Mouse (Mus musculus) G1E-ER4 (cell line): Measurements from ENCODE around the gene Cerk. TPM values are rescaled to one million over a fixed set of nuclear protein-coding genes. Genes with fewer than 3 reads are reported as not detected.

Experiments used
- GATA1 ChIP-seq: IDR thresholded peaks from one replicate; pipeline ENCODE4 v1.8.0; 2012; ENCODE audit warnings: low read length, inconsistent platforms
- polyA plus RNA-seq: library from polyadenylated mRNA; stranded (reverse); fragments of >175 nt; gene quantifications from 2 replicates; pipeline ENCODE4 v1.2.3, GENCODE M21; 2012

Gene Cerk
- polyA plus RNA-seq, 1 experiment: not detected

GRCm38 (mm10) chr15:86214549-86215201 lies 28.7 kb upstream of the Cerk start:
- TF ChIP-seq GATA1: no peak

DNA sequence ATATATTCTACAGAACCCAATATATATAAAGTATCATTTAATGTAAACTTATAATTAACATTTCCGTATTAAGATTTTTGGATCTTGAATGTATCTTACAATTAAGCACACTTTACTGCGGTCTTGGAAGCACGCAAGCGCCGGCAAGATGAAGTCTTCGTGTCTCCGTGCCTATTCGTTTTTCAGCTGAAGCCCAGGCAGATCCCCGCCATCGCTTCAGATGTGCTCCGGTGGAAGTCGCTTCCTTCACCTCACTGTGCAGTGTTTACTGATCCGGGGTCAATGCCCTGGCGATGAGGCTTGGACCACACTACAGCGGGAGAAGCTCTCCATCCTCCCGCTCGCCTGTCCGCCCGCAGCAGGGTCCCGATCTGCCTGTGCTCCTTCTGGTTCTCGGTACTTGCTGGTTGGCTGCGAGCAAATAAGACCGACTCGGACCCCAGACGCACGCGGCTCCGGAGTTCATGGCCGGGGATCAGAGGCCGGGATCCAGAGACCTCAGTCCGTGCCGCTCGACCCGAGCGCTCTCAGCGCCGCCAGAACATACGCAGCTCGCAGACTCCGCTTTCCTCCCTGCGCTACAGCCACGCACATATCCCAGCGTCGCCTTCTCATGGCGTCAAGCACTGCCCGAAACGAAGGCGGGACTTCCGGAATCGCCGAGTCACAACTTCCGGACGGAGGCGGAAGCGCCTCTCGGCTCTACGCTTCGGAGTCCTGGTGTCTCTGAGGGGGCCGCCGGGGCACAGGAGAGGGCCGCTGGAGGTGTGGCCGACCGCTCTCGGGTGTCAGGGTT lies 28.0 kb upstream of the Cerk start, which contains the start of gene Tbc1d22a:
Gene Tbc1d22a, plus strand, starts transcription at position 707 of the 796 bp plus-strand sequence.
- no peak for TF ChIP-seq GATA1

- TF ChIP-seq GATA1: no peak
These were observed 20.4 kb upstream of the Cerk start for GRCm38 (mm10) chr15:86206385-86206784.

DNA sequence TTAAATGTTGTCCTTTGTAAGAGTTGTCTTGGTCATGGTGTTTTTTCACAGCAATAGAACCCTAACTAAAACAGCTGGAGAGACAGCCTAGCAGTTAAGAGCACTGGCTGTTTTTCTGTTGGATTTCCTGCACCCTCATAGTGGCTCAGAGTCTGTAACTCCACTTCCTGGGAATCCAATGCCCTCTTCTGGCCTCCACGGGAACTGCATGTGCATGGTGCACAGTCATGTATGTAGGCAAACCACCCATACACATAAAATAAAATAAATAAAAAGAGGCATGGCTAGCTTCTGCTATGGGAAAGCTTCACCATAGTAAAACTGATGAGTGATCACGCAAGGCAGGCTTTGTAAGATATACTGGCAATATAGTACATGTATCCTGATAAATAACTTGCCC lies 19.4 kb upstream of the Cerk start:
- TF ChIP-seq GATA1: no peak

GRCm38 (mm10) chr15:86203942-86204561 lies 18.1 kb upstream of the Cerk start:
- no peak for TF ChIP-seq GATA1

- TF ChIP-seq GATA1: no peak
These were observed 17.4 kb upstream of the Cerk start for GRCm38 (mm10) chr15:86203292-86203793.

GRCm38 (mm10) chr15:86202640-86203039 lies 16.7 kb upstream of the Cerk start:
- TF ChIP-seq GATA1: no peak

DNA sequence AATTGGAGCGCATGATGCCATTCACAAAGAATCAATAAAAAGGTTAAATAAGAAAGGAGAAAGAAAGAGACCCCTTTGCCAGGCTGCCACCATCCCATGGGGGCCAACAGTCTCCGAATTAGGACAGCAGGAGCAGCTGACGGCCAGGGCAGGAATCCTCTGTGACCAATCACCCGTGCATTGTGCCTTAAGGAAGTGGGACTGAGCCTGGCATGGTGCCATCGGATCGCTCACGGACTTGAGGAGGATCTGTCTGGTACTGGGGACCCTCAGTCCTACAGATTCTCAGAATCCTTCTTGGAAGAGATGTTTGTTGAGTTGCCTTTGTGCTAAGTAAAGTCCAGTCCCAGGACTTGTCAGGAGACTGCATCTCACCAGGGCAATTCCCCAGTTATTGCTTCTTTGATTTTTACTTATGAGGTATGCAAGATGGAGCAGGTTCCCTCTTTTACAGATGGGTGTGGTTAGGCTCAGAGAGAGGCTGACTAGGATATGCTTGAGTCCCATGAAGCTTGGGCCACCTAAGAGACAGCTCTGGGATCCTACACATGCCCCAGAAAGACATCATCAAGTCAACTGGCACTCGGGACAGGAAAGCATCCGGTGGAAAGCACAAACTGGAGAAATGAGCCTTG lies 15.9 kb upstream of the Cerk start:
- TF ChIP-seq GATA1: no peak

DNA sequence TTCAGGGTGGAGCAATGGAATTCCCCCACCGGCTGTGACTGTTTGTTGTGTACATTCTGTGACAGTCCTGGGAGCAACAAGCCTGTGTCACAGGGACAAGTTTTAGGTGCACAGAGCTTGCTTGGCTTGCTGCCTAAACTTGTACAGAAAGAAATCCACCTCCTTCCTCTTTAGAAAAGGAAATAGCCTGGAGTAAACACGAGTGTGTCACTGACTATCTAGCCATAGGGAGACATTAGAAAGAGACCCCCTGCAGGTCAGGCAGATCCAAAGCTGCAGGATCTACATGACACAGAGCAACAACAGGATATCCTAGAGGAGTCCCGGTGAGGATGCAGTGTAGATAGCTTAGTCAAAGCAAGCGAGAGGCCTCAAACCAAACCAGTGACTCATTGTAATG lies 15.2 kb upstream of the Cerk start:
- no peak for TF ChIP-seq GATA1

GRCm38 (mm10) chr15:86200169-86200568 lies 14.2 kb upstream of the Cerk start:
- TF ChIP-seq GATA1: no peak

- TF ChIP-seq GATA1: no peak
These were observed 13.5 kb upstream of the Cerk start for GRCm38 (mm10) chr15:86199482-86199881.

GRCm38 (mm10) chr15:86199052-86199451 lies 13.1 kb upstream of the Cerk start:
- TF ChIP-seq GATA1: no peak

DNA sequence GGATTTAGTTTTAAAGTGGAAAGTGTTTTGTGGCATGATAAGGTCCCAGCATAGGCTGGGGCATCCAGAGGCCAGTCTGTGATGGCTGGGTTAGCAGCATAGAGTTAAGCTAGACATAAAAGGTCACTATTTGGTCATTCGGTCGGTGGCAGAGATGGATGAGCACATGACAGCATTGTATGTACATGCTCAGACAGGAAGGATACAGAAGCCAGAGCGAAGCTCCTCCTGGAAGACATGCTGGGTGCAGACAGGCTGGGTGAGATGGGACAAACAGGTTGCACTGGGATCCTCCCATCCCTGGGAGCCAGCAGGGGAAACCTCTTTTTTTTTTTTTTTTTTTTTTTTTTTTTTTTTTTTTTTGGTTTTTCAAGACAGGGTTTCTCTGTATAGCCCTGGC lies 6.0 kb upstream of the Cerk start:
- no peak for TF ChIP-seq GATA1

DNA sequence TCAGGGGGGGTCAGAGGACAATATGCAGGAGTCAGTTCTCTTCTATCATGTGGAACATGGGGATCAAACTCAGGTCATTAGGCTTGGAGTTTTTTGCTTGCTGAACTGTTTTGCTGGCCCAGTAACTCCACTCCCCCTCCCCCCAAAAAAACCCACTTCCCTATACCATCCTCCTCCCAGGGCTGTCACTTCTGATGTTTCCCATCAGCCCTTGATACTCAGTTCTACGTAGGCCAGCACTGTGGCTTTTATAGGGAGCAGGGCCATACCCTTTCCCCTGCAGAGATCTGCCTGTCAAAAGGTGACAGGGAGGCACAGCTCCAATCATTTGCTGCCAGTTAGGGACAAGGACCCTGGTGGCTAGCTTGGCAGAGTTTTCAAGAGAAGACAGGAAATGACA lies 5.6 kb upstream of the Cerk start:
- TF ChIP-seq GATA1: no peak

DNA sequence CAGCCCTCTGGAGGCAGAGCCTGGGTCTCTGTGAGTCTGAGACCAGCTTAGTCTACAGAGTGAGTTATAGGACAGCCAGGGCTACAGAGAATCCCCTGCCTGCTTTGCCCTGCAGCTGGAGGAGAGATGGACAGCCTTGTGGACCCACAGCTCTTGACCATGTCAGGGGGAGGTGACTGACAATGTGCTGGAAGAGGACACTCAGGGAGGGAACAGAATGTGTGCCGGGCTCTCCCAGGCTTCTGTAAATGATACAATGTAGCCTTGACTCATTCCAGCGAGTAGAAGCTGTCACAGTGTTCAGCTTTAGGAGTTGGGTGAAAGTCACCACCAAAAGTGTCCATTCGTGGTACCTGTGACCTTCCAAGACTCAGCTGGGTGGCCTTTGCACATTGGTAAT lies 4.4 kb upstream of the Cerk start:
- TF ChIP-seq GATA1: no peak
